In the genomic region with DNA sequence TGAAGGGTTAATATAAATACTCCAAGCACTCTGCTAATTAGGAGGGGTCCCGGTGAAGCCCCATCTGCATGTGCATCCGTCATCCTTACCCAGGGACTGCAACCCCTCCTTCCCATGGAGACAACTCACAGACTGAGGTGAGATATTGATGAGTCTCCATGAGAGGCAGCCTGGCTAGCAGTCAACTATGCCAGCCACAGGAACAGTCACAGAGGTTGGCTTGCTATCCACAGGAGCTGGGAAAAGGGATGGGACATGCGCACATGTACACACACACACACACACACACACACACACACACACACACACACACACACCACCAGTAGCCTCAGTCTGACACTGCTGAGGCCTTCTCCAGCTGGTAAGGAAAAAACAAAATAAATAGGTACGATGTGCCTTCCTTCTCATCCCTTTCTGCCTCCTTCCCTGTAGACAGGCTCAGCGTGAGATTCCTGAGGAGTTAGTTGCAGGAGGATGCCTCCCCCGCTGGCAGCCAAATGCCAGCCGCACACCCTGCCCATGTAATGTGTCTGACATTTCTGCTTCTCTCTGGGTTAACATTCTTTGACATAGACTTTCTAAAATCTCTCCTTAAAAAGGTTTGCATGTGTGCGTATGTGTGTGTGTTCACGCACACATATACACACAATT, we compare ENCODE assay signal across 18 mouse cellular contexts.
A peak's percentile ranks its signal among the peaks of the same experiment; 100 is the strongest.
DNase-seq lines count a peak whose midpoint lies in the region; ATAC-seq lines count a peak whose summit lies in the region.
"Had no signal": no experiment of that assay in that cellular context is flagged by ENCODE, and none has a peak within 500 bp of the region (broad histone marks: within the 10 kb centered on the region; RNA-seq: fewer than 3 reads in every experiment).

No protein-coding gene starts in this region.

- H3K27me3 ChIP-seq in hindbrain, embryonic 16.5 days (replicated peaks; ENCODE audit: control insufficient read depth, insufficient read depth, low read length): no peaks in the 10 kb centered on the region
- no peaks in the 10 kb centered on the region for H3K27me3 ChIP-seq in hindbrain, embryonic 10.5 days (ENCODE audit: insufficient read depth, poor library complexity, severe bottlenecking)
- H3K27me3 ChIP-seq: CH12.LX; hindbrain, embryonic 12.5 days; limb, embryonic 13.5 days had no signal

- H3K4me3 ChIP-seq in hindbrain, embryonic 16.5 days (ENCODE audit: low read length): no peak overlapping the region
- H3K4me3 ChIP-seq in hindbrain, embryonic 10.5 days: no peak overlapping the region
- H3K4me3 ChIP-seq: heart, embryonic 13.5 days; hindbrain, embryonic 12.5 days; limb, embryonic 13.5 days had no signal

- no peaks in the 10 kb centered on the region for H3K36me3 ChIP-seq in hindbrain, embryonic 16.5 days (ENCODE audit: control insufficient read depth, insufficient read depth, low read length)
- no peaks in the 10 kb centered on the region for H3K36me3 ChIP-seq in hindbrain, embryonic 10.5 days
- H3K36me3 ChIP-seq: heart, embryonic 13.5 days; hindbrain, embryonic 12.5 days; limb, embryonic 13.5 days had no signal

- DNase-seq in hindbrain, embryonic 10.5 days (ENCODE audit: low spot score): no peak
- DNase-seq in right cerebral cortex, postnatal 25 days: peak; percentile 62
- DNase-seq in right cerebral cortex, postnatal 10 days (ENCODE audit: low spot score in 2 of 2): no peak
- DNase-seq in cerebellum, postnatal 36 days: peak; percentile 23 to 30
- no peak for DNase-seq in urinary bladder, postnatal 4 days (ENCODE audit: low spot score in 2 of 2)
- no peak for DNase-seq in MN1 (ENCODE audit: low spot score)
- DNase-seq: gastrocnemius, postnatal 14 days; kidney, adult 9 months; spleen, adult 18-20 months; thymus, postnatal 36 days had no signal

- H3K9me3 ChIP-seq in hindbrain, embryonic 16.5 days (ENCODE audit: control insufficient read depth, low read length): no peaks in the 10 kb centered on the region
- H3K9me3 ChIP-seq in hindbrain, embryonic 10.5 days: no peaks in the 10 kb centered on the region
- H3K9me3 ChIP-seq: heart, embryonic 13.5 days; hindbrain, embryonic 12.5 days; limb, embryonic 13.5 days had no signal

- no peak overlapping the region for H3K9ac ChIP-seq in hindbrain, embryonic 16.5 days (ENCODE audit: low read depth, low read length)
- H3K9ac ChIP-seq: heart, embryonic 13.5 days; hindbrain, embryonic 12.5 days; limb, embryonic 13.5 days had no signal

- no peaks in the 10 kb centered on the region; the same call in 1 of the 2 replicates for H3K4me1 ChIP-seq in hindbrain, embryonic 16.5 days (ENCODE audit: control insufficient read depth, insufficient read depth, low read depth, low read length)
- no peaks in the 10 kb centered on the region for H3K4me1 ChIP-seq in hindbrain, embryonic 10.5 days (replicated peaks)
- H3K4me1 ChIP-seq: heart, embryonic 13.5 days had no signal

- no peak overlapping the region for H3K27ac ChIP-seq in hindbrain, embryonic 16.5 days (ENCODE audit: low read depth, low read length)
- no peak overlapping the region for H3K27ac ChIP-seq in hindbrain, embryonic 10.5 days
- H3K27ac ChIP-seq: heart, embryonic 13.5 days; hindbrain, embryonic 12.5 days; limb, embryonic 13.5 days; stomach, postnatal 0 days had no signal

- peak; percentile 32; the same call in 1 of the 2 replicates for ATAC-seq in hindbrain, embryonic 16.5 days
- ATAC-seq: forebrain, embryonic 14.5 days; Patski had no signal

- WGBS in hindbrain, embryonic 16.5 days: 54% methylated on average over 9 of the region's 9 CpGs
- WGBS in hindbrain, embryonic 10.5 days: 70% methylated on average over 9 of the region's 9 CpGs

- H3K4me2 ChIP-seq in hindbrain, embryonic 16.5 days (ENCODE audit: low read length): no peak overlapping the region
- H3K4me2 ChIP-seq: heart, embryonic 13.5 days; hindbrain, embryonic 12.5 days; limb, embryonic 13.5 days had no signal

Comparison
In these comparisons a context has a peak if more than half of its experiments do, and no peak if none do; other contexts are left out.
1. DNase-seq: peak in right cerebral cortex, postnatal 25 days (single experiment) and cerebellum, postnatal 36 days (2 of 2); none in hindbrain, embryonic 10.5 days (single experiment), right cerebral cortex, postnatal 10 days (0 of 2), urinary bladder, postnatal 4 days (0 of 2) and MN1 (single experiment).